Mouse (Mus musculus) neural tube, embryonic 10.5 days (tissue): ENCODE results near the gene Fignl1.

Experiments
- DNase-seq: peaks from one replicate; pipeline ENCODE4 v3.0.0-alpha.2; 2017; ENCODE audit warnings: low spot score; ENCODE audit errors: extremely low spot score

Gene Fignl1

DNA sequence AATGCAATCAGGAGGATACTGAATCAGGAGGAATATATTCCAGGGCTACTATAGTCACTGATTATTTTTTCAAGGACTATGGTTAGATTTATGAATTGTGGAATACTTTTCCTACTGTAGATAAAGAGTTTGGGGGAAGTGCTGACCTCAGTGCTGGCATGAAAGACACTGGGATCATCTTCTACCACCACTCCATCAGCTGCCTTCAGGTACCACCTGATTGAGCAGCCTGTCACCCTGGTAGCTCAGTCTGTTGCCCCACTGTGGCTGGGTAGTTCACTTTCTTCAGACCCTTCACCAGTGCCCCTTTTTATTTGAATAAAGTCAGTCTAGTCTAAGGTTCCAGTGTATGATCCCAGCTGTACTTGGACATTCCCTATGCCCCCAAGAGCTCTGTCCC, 42.0 kb downstream of the Fignl1 start:
- DNase-seq: no peak

DNA sequence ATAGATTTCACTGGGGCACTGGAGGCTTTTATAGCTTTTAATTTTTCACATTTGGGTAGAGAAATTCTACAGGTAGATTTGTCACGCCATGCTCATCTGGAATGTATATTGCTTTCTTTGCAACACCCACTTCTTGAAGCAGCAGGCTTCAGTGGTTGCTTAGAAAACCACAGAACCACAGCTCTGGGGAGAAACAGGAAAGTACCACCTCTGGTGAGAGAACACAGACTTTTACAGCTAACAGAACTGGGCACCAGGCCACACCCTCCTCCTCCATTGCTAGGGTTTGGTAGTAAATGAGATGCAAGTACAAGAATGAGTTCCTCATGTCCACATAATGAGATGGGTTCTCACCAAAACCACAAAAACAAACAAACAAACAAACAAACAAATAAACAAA, 42.7 kb downstream of the Fignl1 start:
- DNase-seq: no peak

DNA sequence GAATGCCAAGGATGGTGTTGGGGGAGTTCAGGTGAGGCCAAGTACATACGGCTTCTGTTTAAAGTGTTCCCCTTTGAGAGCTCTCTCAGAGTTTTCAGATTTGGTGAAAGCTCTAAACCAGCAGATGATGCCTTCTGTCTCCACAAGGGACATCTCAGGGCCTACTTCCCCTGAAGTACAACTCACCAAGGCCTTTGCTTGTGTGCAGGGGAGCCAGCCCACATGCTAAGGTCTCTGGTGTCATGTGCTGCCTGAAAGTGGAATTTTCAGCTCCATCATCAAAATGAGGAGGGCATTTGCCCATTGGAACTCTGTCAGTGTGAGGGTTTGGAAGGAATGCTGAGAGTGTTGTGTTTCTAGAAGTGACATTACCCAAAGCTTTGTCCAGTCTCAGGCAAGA, 43.3 kb downstream of the Fignl1 start:
- no peak for DNase-seq

DNA sequence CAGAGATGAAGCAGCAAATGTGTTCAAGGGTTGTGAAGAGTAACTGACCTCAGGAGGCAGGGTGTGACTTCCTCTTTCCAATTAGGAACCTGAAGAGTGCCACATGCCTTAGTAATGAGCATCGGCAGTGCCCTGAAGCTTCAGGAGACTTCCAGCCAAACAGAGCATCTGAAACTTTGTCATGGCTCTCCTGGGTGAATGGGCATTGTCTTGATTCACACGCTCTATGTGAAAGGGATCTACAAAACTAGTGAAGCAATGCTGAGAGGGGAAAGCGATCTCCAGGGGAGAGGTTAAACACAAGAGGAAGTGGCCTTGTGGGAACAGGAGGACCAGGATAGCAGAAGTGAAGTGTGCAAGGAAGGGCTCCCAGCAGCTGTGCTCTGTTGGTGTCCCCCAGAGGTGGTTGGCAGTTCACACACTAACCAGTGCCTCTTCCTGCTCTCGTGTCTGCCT, 45.5 kb downstream of the Fignl1 start:
- no peak for DNase-seq

DNA sequence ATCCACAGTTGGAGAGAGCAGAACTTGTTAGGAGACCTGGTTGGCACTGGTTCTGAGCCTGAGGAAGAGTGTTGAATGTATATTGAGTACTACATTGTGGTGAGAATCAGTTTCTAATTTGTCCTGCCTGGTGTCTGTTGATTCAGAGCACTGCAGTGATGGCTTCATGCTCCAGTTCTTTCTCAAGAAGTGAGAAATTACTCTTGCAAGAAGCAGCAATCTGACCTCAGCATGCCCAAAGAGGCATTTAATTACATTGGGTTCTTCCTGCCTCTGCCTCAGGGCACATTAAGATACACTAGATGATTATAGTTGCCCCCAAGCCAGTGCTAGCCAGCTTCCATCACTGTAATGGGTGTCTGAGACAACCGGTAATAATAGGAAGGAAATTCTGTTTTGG, 49.9 kb downstream of the Fignl1 start:
- DNase-seq: no peak

DNA sequence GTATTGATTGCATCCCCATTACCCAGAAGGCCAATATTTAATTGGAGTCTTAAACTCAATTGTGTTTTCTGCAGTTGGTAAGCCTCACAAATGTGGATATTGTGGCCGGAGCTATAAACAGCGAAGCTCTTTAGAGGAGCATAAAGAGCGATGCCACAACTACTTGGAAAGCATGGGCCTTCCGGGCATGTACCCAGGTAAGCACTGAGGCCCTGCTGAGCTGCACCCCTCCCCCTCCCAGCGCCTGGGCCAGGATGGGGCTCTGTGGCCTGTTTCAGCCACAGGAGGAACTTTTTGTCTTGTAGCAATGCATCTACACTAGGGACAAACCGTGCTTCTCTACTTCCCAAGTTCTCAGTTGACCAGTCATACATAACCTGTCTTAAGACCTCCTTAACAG, 50.6 kb downstream of the Fignl1 start:
- no peak for DNase-seq

DNA sequence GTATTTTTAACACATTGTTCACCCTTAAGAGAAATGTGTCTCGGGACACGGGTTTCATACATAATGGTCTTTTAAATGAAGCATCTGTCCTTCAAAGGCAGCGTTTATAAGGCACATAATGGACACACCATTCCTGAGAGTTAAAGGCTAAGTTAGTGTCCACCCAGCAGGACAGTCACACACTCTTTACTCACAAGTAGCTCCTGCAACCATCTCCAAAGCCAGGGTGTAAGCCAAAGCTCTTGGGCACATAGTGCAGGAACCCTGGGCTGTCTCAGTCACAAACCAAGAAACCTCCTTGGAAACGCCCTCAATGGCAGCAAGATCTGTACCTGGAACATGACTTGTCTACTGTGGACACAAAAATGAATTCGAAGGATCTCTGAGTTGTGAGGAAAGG, 55.9 kb downstream of the Fignl1 start:
- no peak for DNase-seq

DNA sequence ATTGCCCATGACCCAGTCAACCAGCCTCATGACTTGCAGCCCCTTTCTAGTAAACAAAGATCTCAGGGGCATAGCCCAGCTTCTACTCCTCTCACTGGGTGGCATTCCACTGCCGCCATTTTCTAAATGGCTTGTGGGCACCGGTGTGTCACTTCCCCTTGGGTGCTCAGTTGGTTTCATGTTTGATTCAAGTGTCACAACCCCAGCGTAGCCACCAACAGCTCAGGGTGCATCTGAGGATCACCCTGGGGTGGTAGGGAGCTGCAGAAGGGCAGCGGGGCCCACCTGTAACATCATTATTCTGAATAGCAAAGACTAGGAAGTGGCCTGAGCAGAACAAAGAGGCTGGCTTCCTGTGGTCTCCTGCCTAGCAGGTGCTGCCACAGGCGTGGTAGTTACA, 57.7 kb downstream of the Fignl1 start:
- DNase-seq: no peak

DNA sequence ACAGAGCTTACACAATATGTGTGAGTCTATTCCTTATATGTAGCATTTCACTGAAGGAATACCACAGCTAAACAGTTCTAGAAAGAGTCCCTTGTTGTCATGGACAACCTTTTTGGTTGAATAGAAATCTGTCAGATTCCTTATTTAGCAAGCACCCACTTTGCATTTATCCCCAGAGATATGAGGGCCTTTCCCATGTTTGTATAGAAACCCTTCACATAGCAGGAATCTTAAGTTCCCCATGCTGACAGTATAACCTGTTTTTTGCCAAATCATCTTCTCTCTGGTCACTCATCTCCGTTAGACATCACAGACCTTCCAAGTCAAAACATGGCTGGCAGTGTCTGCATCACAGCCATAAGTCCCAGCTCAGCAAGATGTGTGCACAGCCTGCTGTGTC, 64.5 kb downstream of the Fignl1 start:
- DNase-seq: no peak

DNA sequence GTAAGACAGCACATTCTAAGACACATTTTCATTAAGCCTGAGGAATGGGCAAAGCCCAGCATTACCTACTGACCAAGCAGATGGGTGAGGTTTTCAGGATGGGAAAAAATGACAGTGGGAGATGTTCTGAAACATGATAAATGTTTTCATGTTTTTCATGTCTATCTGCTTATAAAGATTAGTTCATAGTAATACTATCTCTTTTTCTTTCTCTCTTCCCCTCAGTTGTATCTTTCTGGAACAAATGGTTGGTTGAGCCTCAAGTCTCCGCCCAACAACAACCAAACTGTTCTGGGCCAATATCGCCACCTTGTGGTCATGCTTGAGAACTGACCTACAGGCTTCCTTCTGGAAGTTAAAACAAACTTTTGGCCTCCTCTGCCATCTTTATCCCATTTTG, 66.1 kb downstream of the Fignl1 start:
- peak; percentile 41 for DNase-seq

DNA sequence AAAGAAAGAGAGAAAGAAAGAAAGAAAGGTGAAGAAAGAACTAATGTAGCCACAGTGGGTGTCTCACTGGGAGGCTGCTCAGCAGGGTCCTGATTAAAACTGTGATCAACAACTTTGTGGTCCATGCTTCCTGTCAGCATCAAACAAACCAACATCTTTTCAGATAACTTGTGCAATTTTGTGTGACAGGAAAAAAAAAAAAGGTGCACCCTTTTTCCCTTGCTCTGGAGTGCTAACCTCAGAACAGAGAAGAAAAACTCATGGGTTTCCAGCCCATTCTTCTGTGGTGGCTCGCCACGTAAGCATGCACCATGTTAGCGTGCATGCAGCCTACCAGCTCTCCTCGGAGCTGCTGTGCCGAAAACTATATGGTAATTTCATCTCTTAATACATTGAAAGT, 67.2 kb downstream of the Fignl1 start:
- DNase-seq: no peak

DNA sequence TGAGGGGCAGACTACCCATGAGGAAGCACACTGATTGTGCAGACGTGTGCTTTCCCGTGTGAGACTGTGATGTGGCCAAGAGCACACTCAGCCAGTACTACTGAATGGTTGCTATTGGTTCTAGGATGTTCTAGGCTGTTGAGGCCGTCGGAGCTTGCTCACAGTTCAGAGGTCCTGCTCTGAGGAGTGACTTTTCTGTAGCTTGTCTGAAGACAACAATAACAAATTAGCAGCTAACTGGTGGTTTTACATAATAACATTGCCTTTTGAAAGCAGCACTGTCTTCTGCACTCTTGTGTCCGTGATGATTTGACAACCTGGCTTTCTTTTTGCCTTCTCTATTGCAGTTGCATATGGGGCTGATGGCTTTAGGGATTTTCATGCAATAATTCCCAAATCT, 68.2 kb downstream of the Fignl1 start:
- DNase-seq: no peak

DNA sequence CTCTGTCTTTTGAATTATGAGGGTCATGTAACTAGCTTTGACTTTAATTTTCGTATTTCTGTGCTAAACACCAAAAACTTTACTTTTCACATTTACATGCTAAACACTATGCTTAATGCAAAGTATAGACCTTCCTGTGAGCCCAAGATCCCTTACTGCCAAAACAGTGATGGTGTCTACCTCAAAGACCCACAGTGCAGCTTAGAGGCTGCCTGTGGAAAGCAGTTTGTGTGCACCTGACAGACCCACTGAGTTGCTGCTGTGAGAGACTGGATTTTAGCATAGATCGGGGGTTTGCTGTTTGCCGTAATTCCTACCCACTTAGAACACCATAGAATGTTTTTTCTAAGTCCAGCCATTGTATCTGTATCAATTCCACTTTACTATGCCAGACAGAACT, 69.7 kb downstream of the Fignl1 start:
- DNase-seq: no peak

DNA sequence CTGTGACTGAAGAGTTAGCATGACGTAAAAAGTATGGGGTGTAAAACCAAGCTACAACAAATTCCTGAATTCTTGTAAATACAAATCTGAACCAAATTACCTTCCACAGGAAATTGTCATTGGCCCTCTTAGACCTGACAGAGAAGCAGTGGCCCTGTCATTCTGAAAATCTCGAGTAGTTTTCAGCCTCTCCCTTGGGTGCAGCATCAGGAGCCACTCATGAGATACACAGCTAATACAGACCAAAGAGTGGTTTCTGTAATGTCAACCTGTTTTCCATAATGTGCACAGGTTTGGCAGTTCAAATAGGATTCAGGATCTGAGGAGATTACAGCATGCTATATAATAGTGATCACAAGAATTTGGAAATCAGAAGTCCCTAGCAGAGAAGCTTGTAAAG, 71.2 kb downstream of the Fignl1 start:
- DNase-seq: no peak
